Mouse (Mus musculus) heart, postnatal 0 days (tissue): ENCODE measurements around the gene Hnf1b. TPM values are rescaled to one million over a fixed set of nuclear protein-coding genes. Genes with fewer than 3 reads are reported as not detected.

Source experiments
- ATAC-seq: fragments of 200-750 bp; cut with Nextera tagmentation; 2 replicates; pipeline ENCODE4 v1.8.0; 2017; ENCODE audit warnings: low read depth, moderate number of reproducible peaks, moderate library complexity; ENCODE audit not compliant: insufficient read depth
- DNase-seq: peaks from one replicate; pipeline ENCODE4 v3.0.0-alpha.2; 2016; ENCODE audit warnings: low spot score
- H3K27ac ChIP-seq: fragments of 300-500 bp; sonication (generic); 2 replicates; pipeline ENCODE4 v1.5.1; 2014; ENCODE audit warnings: low read depth, mild to moderate bottlenecking
- H3K27me3 ChIP-seq: fragments of 300-500 bp; sonication (generic); 2 replicates; pipeline ENCODE4 v1.6.1; 2014; ENCODE audit warnings: low read length, mixed read lengths; ENCODE audit not compliant: control insufficient read depth, insufficient read depth
- H3K36me3 ChIP-seq: fragments of 300-500 bp; sonication (generic); replicated peaks from 2 replicates; pipeline ENCODE4 v1.6.1; 2014; ENCODE audit warnings: low read length, mixed read lengths; ENCODE audit not compliant: control insufficient read depth, insufficient read depth
- H3K4me1 ChIP-seq: fragments of 300-500 bp; sonication (generic); 2 replicates; pipeline ENCODE4 v1.6.1; 2014; ENCODE audit warnings: antibody characterized with exemption; ENCODE audit not compliant: control insufficient read depth, insufficient read depth
- H3K4me2 ChIP-seq: fragments of 300-500 bp; sonication (generic); 2 replicates; pipeline ENCODE4 v1.6.1; 2014; ENCODE audit warnings: low read depth, mild to moderate bottlenecking, low read length, moderate library complexity
- H3K4me3 ChIP-seq: fragments of 300-500 bp; sonication (generic); 2 replicates; pipeline ENCODE4 v1.5.1; 2014; ENCODE audit warnings: low read depth, low read length
- H3K9ac ChIP-seq: fragments of 300-500 bp; sonication (generic); replicated peaks from 2 replicates; pipeline ENCODE4 v1.6.1; 2014; ENCODE audit warnings: low read depth, low read length, mixed read lengths
- H3K9me3 ChIP-seq: fragments of 300-500 bp; sonication (generic); replicated peaks from 2 replicates; pipeline ENCODE4 v1.6.1; 2016; ENCODE audit warnings: low read length; ENCODE audit not compliant: control insufficient read depth
- CTCF ChIP-seq: IDR thresholded peaks from 2 replicates; pipeline ENCODE4 v1.5.1; 2016; ENCODE audit warnings: antibody characterized with exemption, control low read depth, low read depth
- EP300 ChIP-seq: IDR thresholded peaks from 2 replicates; pipeline ENCODE4 v1.6.1; 2016; ENCODE audit warnings: antibody characterized with exemption, low read depth
- WGBS: fragments of 180-500 bp; shearing (Covaris S2); extraction: QIAGEN DNeasy Blood & Tissue Kit; methylation state at CpG from one replicate; pipeline ENCODE4 v1.1.7; 2014; 5-methylcytosine and 5-hydroxymethylcytosine counted together
- polyA plus RNA-seq: library from polyadenylated mRNA; unstranded; fragments of >200 nt; fragmentation: Nextera tagmentation; extraction: Ambion mirVana; gene quantifications from 2 replicates; pipeline ENCODE4 v1.2.1, GENCODE M21; 2015
- total RNA-seq: library from RNA; depleted of rRNA; stranded (reverse); fragments of >200 nt; gene quantifications from 2 replicates; pipeline ENCODE4 v1.2.3, GENCODE M21; 2014; ENCODE audit warnings: low replicate concordance; rRNA removed

The Hnf1b gene
- total and polyA plus RNA-seq, 2 experiments from 2014 or later = not detected

GRCm38 (mm10) chr11:83941950-83942840 is 92.3 kb downstream of the Hnf1b start, which contains the start of gene Ddx52:
Gene Ddx52, plus strand, starts transcription at chr11:83942062.
- no peaks in the 10 kb centered on the region; the same call in 1 of the 2 replicates for H3K4me1 ChIP-seq
- peak within 1 kb of the TSS; percentile 86 for H3K4me3 ChIP-seq
- peak within 1 kb of the TSS; percentile 78 for H3K9ac ChIP-seq
- H3K36me3 ChIP-seq = peaks cover 38% of the 10 kb centered on the region
- DNase-seq = peak; percentile 85
- H3K27me3 ChIP-seq = no peaks in the 10 kb centered on the region
- no peaks in the 10 kb centered on the region for H3K9me3 ChIP-seq
- 1% methylated on average over 49 of the region's 49 CpGs for WGBS
- ATAC-seq = peak; percentile 98
- no peak for TF ChIP-seq CTCF
- no peak for TF ChIP-seq EP300
- H3K4me2 ChIP-seq = peak within 1 kb of the TSS; percentile 87
- peak within 1 kb of the TSS; percentile 82 for H3K27ac ChIP-seq

Other genes starting within 250 kb of the Hnf1b start
- gene Rpl9-ps1, start 204.4 kb upstream of the Hnf1b start, total RNA-seq = not detected in 2 replicates
- not detected in 2 replicates for gene Rpl9-ps1, start 204.4 kb upstream of the Hnf1b start, polyA plus RNA-seq
- gene Ccl3, start 200.7 kb upstream of the Hnf1b start, total RNA-seq = 0.73 TPM in 1 of 2 replicates, not detected in the other
- gene Ccl3, start 200.7 kb upstream of the Hnf1b start, polyA plus RNA-seq = 0.31 and 0.52 TPM in 2 replicates
- gene Ccl4, start 187.5 kb upstream of the Hnf1b start, total RNA-seq = not detected in 2 replicates
- 0.98 and 1.7 TPM in 2 replicates for gene Ccl4, start 187.5 kb upstream of the Hnf1b start, polyA plus RNA-seq
- 9.8 TPM in 1 of 2 replicates, not detected in the other for gene Wfdc17, start 146.1 kb upstream of the Hnf1b start, total RNA-seq
- 2.9 and 3.7 TPM in 2 replicates for gene Wfdc17, start 146.1 kb upstream of the Hnf1b start, polyA plus RNA-seq
- not detected in 2 replicates for gene Wfdc18, start 141.0 kb upstream of the Hnf1b start, total RNA-seq
- 3.3 and 4.6 TPM in 2 replicates for gene Wfdc18, start 141.0 kb upstream of the Hnf1b start, polyA plus RNA-seq
- not detected in 2 replicates for gene Wfdc21, start 103.1 kb upstream of the Hnf1b start, total RNA-seq
- 0.52 and 0.82 TPM in 2 replicates for gene Wfdc21, start 103.1 kb upstream of the Hnf1b start, polyA plus RNA-seq
- 10.2 and 15.1 TPM in 2 replicates for gene Heatr6, start 96.4 kb upstream of the Hnf1b start, total RNA-seq
- gene Heatr6, start 96.4 kb upstream of the Hnf1b start, polyA plus RNA-seq = 8.9 and 9.6 TPM in 2 replicates
- 9.4 and 17.1 TPM in 2 replicates for gene Ddx52, start 92.0 kb downstream of the Hnf1b start, total RNA-seq
- gene Ddx52, start 92.0 kb downstream of the Hnf1b start, polyA plus RNA-seq = 13.9 and 14.9 TPM in 2 replicates
- 8.9 and 13.3 TPM in 2 replicates for gene Synrg, start 114.4 kb downstream of the Hnf1b start, total RNA-seq
- gene Synrg, start 114.4 kb downstream of the Hnf1b start, polyA plus RNA-seq = 5.0 and 5.6 TPM in 2 replicates
- 1.3 and 8.2 TPM in 2 replicates for gene Dusp14, start 219.2 kb downstream of the Hnf1b start, total RNA-seq
- 1.4 and 2.4 TPM in 2 replicates for gene Dusp14, start 219.2 kb downstream of the Hnf1b start, polyA plus RNA-seq